Mouse (Mus musculus) C2C12 (cell line): ENCODE measurements around the gene Irx5.

ENCODE experiments used
- CEBPB ChIP-seq: IDR thresholded peaks from one replicate; pipeline ENCODE4 v1.6.1; 2011; ENCODE audit warnings: low read depth, mild to moderate bottlenecking, control low read depth, moderate library complexity
- CTCF ChIP-seq: IDR thresholded peaks from one replicate; pipeline ENCODE4 v1.5.1; 2011; ENCODE audit not compliant: control insufficient read depth, insufficient read depth, insufficient read length
- FOSL1 ChIP-seq: IDR thresholded peaks from one replicate; pipeline ENCODE4 v1.8.0; 2011; ENCODE audit warnings: mild to moderate bottlenecking, low read length; ENCODE audit not compliant: poor library complexity, insufficient read depth, severe bottlenecking
- MAX ChIP-seq: IDR thresholded peaks from one replicate; pipeline ENCODE4 v1.6.1; 2011; ENCODE audit warnings: mild to moderate bottlenecking, control low read depth
- MYOD1 ChIP-seq: IDR thresholded peaks from one replicate; pipeline ENCODE4 v1.6.1; 2011; ENCODE audit warnings: low read depth; ENCODE audit not compliant: control insufficient read depth, insufficient read length
- MYOG ChIP-seq: IDR thresholded peaks from one replicate; pipeline ENCODE4 v1.6.1; 2011; ENCODE audit not compliant: control insufficient read depth, insufficient read length; ENCODE audit errors: extremely low read depth
- USF1 ChIP-seq: IDR thresholded peaks from one replicate; pipeline ENCODE4 v1.6.1; 2011; ENCODE audit warnings: low read depth, mild to moderate bottlenecking, control low read depth, moderate library complexity

DNA sequence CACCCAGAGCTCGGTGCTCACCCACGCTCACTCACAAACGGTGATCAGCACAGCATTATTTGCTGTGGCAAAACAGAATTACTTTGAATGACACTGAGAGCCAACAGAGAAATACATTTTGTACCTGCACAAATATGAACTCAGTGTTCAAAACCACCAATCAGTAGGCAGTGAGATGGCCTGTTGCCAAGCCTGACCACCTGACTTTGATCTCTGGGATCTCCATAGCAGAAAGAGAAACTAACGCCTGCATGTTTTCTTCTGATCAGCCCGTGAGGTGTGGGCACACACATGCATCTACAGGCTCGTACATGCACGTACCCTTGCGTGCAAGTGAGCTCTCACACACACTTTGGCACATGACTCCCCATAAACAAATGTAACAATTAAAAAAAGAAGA is 24.0 kb upstream of the Irx5 start:
- TF ChIP-seq CTCF, result no peak
- TF ChIP-seq USF1, result no peak
- no peak for TF ChIP-seq CEBPB
- no peak for TF ChIP-seq MYOG
- TF ChIP-seq MYOD1, result no peak
- TF ChIP-seq FOSL1, result no peak
- no peak for TF ChIP-seq MAX
